Comparison of ENCODE assay signal across 14 mouse cellular contexts in the genomic region with DNA sequence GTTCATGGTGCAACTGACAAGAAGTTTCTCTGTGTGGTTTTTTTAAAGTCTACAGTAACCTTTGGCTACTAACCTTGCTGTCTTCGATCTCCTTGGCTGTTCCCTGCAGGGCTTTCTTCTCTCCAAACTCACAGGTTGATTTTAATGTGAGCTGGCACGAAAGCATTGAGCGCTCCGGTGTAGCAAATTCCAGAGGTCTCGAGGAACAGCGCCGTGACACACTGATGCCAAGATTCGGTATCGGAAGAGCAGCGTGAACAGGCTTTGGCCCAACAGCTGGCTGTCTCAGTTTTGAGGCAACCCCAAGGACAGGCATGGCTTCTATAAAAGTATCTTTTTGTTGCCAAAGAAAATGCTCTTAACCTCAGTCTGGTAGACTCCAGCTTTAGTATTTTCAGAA.
DNase-seq lines count a peak whose midpoint lies in the region; ATAC-seq and TF ChIP-seq lines count a peak whose summit lies in the region.
"Had no signal": no experiment of that assay in that cellular context is flagged by ENCODE, and none has a peak within 500 bp of the region (broad histone marks: within the 10 kb centered on the region; RNA-seq: fewer than 3 reads in every experiment).

No protein-coding gene starts in this region.

- peak overlapping the region; percentile 71 for H3K27ac ChIP-seq in heart, postnatal 0 days (ENCODE audit: low read depth)
- H3K27ac ChIP-seq in heart, embryonic 10.5 days, result no peak overlapping the region
- H3K27ac ChIP-seq in brown adipose tissue, adult 24 weeks (replicated peaks; ENCODE audit: low read depth, low read length), result no peak overlapping the region
- no peak overlapping the region for H3K27ac ChIP-seq in embryonic facial prominence, embryonic 11.5 days (replicated peaks; ENCODE audit: low read depth, low read length)
- no peak overlapping the region for H3K27ac ChIP-seq in forebrain, embryonic 13.5 days
- H3K27ac ChIP-seq: forebrain, embryonic 12.5 days had no signal

- no peak for TF ChIP-seq EP300 in heart, postnatal 0 days (IDR thresholded peaks at IDR 0.05; ENCODE audit: low read depth)

- TF ChIP-seq CTCF in heart, postnatal 0 days (IDR thresholded peaks at IDR 0.05; ENCODE audit: low read depth), result no peak

- no peak for DNase-seq in heart, postnatal 0 days (ENCODE audit: low spot score)
- DNase-seq in heart, embryonic 10.5 days (ENCODE audit: low spot score), result no peak
- peak; percentile 31 for DNase-seq in embryonic facial prominence, embryonic 11.5 days (ENCODE audit: low spot score)
- peak; percentile 15 to 38 for DNase-seq in kidney, postnatal 4 days
- DNase-seq in layer of hippocampus, adult 8-10 months (ENCODE audit: low spot score in 2 of 2), result no peak
- DNase-seq: cerebellum, adult 11 months; liver, postnatal 0 days; right cerebral cortex, adult 18-20 months; thymus, postnatal 4 days had no signal

- no peak for ATAC-seq in heart, postnatal 0 days (ENCODE audit: insufficient read depth, low read depth)
- ATAC-seq in embryonic facial prominence, embryonic 11.5 days (replicated peaks; ENCODE audit: insufficient number of reproducible peaks, low FRiP score, low TSS enrichment, low read depth), result no peak
- no peak for ATAC-seq in activated CD4-positive, CD25-positive, alpha-beta regulatory T cell, adult 4 months
- ATAC-seq in forebrain, embryonic 13.5 days, result no peak
- ATAC-seq: liver, postnatal 0 days had no signal

- peak overlapping the region; percentile 27 for H3K4me3 ChIP-seq in heart, postnatal 0 days (ENCODE audit: low read depth, low read length)
- no peak overlapping the region for H3K4me3 ChIP-seq in heart, embryonic 10.5 days
- H3K4me3 ChIP-seq in brown adipose tissue, adult 24 weeks (ENCODE audit: insufficient read depth, low read depth, low read length), result peak overlapping the region; percentile 46
- H3K4me3 ChIP-seq in embryonic facial prominence, embryonic 11.5 days (ENCODE audit: low read depth, low read length), result no peak overlapping the region
- no peak overlapping the region for H3K4me3 ChIP-seq in forebrain, embryonic 13.5 days
- H3K4me3 ChIP-seq: forebrain, embryonic 12.5 days; hindbrain, embryonic 13.5 days had no signal

- WGBS in heart, postnatal 0 days, result 47% methylated on average over 10 of the region's 10 CpGs
- 85% methylated on average over 10 of the region's 10 CpGs for WGBS in heart, embryonic 10.5 days
- 43% methylated on average over 10 of the region's 10 CpGs for WGBS in embryonic facial prominence, embryonic 11.5 days
- 66% methylated on average over 10 of the region's 10 CpGs for WGBS in forebrain, embryonic 13.5 days

- no peaks in the 10 kb centered on the region for H3K4me1 ChIP-seq in heart, postnatal 0 days (ENCODE audit: control insufficient read depth, insufficient read depth)
- H3K4me1 ChIP-seq in heart, embryonic 10.5 days, result no peaks in the 10 kb centered on the region
- H3K4me1 ChIP-seq in brown adipose tissue, adult 24 weeks (ENCODE audit: control insufficient read depth, insufficient read depth, insufficient read length, low read length), result peaks cover 3% of the 10 kb centered on the region; the same call in 1 of the 2 replicates
- peaks cover 2% of the 10 kb centered on the region; the same call in 1 of the 2 replicates for H3K4me1 ChIP-seq in embryonic facial prominence, embryonic 11.5 days (ENCODE audit: control insufficient read depth, insufficient read depth, low read length)
- H3K4me1 ChIP-seq in forebrain, embryonic 13.5 days, result no peaks in the 10 kb centered on the region

- H3K9ac ChIP-seq in heart, postnatal 0 days (replicated peaks; ENCODE audit: low read depth, low read length), result no peak overlapping the region
- no peak overlapping the region for H3K9ac ChIP-seq in embryonic facial prominence, embryonic 11.5 days (replicated peaks; ENCODE audit: low read length)
- no peak overlapping the region for H3K9ac ChIP-seq in forebrain, embryonic 13.5 days
- H3K9ac ChIP-seq: forebrain, embryonic 12.5 days; hindbrain, embryonic 13.5 days; liver, postnatal 0 days had no signal

- no peaks in the 10 kb centered on the region for H3K27me3 ChIP-seq in heart, postnatal 0 days (ENCODE audit: control insufficient read depth, insufficient read depth, low read length)
- no peaks in the 10 kb centered on the region for H3K27me3 ChIP-seq in heart, embryonic 10.5 days (ENCODE audit: insufficient read depth, poor library complexity, severe bottlenecking)
- H3K27me3 ChIP-seq in embryonic facial prominence, embryonic 11.5 days (ENCODE audit: control insufficient read depth, insufficient read depth, low read length), result no peaks in the 10 kb centered on the region
- H3K27me3 ChIP-seq in forebrain, embryonic 13.5 days, result no peaks in the 10 kb centered on the region
- H3K27me3 ChIP-seq: forebrain, embryonic 12.5 days; hindbrain, embryonic 13.5 days had no signal

- H3K36me3 ChIP-seq in heart, postnatal 0 days (replicated peaks; ENCODE audit: control insufficient read depth, insufficient read depth, low read length), result no peaks in the 10 kb centered on the region
- no peaks in the 10 kb centered on the region for H3K36me3 ChIP-seq in heart, embryonic 10.5 days
- H3K36me3 ChIP-seq in embryonic facial prominence, embryonic 11.5 days (replicated peaks; ENCODE audit: control insufficient read depth, insufficient read depth, low read depth, low read length), result no peaks in the 10 kb centered on the region
- H3K36me3 ChIP-seq in forebrain, embryonic 13.5 days (ENCODE audit: poor library complexity, severe bottlenecking), result no peaks in the 10 kb centered on the region
- H3K36me3 ChIP-seq: forebrain, embryonic 12.5 days; hindbrain, embryonic 13.5 days had no signal

- H3K4me2 ChIP-seq in heart, postnatal 0 days (ENCODE audit: low read depth, low read length), result peak overlapping the region; percentile 45
- H3K4me2 ChIP-seq in embryonic facial prominence, embryonic 11.5 days (ENCODE audit: low read depth, low read length), result no peak overlapping the region
- H3K4me2 ChIP-seq in forebrain, embryonic 13.5 days, result no peak overlapping the region
- H3K4me2 ChIP-seq: forebrain, embryonic 12.5 days; hindbrain, embryonic 13.5 days had no signal

- H3K9me3 ChIP-seq in heart, postnatal 0 days (replicated peaks; ENCODE audit: control insufficient read depth, low read length), result no peaks in the 10 kb centered on the region
- no peaks in the 10 kb centered on the region for H3K9me3 ChIP-seq in heart, embryonic 10.5 days
- no peaks in the 10 kb centered on the region for H3K9me3 ChIP-seq in embryonic facial prominence, embryonic 11.5 days (replicated peaks; ENCODE audit: control insufficient read depth, low read length)
- H3K9me3 ChIP-seq in forebrain, embryonic 13.5 days (replicated peaks), result no peaks in the 10 kb centered on the region
- H3K9me3 ChIP-seq: forebrain, embryonic 12.5 days; hindbrain, embryonic 13.5 days had no signal

Comparison
In these comparisons a context has a peak if more than half of its experiments do, and no peak if none do; other contexts are left out.
1. H3K4me3 ChIP-seq: peak in heart, postnatal 0 days (single experiment) and brown adipose tissue, adult 24 weeks (single experiment); none in heart, embryonic 10.5 days (single experiment), embryonic facial prominence, embryonic 11.5 days (single experiment) and forebrain, embryonic 13.5 days (single experiment).
2. DNase-seq: peak in embryonic facial prominence, embryonic 11.5 days (single experiment) and kidney, postnatal 4 days (2 of 2); none in heart, postnatal 0 days (single experiment), heart, embryonic 10.5 days (single experiment) and layer of hippocampus, adult 8-10 months (0 of 2).